Mouse (Mus musculus) testis, adult 2 months (tissue): Measurements from ENCODE around the gene Tmem19.

Experiments used
- CTCF ChIP-seq: fragments of 200-500 bp; IDR thresholded peaks from 2 replicates; pipeline ENCODE4 v1.5.1; 2012; ENCODE audit warnings: low read depth, mild to moderate bottlenecking, inconsistent platforms, low read length, moderate library complexity; ENCODE audit not compliant: control insufficient read depth, insufficient read depth, insufficient replicate concordance
- POLR2A ChIP-seq: fragments of 200-500 bp; IDR thresholded peaks from 2 replicates; pipeline ENCODE4 v1.6.1; 2012; ENCODE audit warnings: low read depth, mild to moderate bottlenecking, inconsistent platforms, low read length, moderate library complexity; ENCODE audit not compliant: control insufficient read depth

DNA sequence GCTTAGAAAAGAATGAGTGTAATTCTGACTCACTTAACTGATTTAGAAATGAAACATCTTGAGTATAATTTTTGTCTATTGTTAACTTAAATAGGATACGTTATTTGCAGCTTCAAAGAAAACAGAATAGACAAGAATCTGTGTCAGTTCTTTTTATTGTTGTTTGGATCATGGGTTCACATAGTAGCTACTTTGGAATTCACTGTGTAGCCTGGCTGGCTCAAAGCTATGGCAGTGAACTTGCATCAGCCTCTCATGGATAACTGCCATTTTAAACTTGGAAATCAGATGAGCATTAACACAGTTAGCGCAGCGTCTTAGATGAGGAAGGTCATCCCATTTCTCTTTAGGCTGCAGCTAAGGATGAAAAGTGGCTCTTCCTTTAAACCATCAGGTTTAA is 25.6 kb upstream of the Tmem19 start:
- no peak for TF ChIP-seq POLR2A
- no peak for TF ChIP-seq CTCF
